Mouse (Mus musculus) neural tube, embryonic 15.5 days (tissue): ENCODE data around the gene Galk2. TPM values are rescaled to one million over a fixed set of nuclear protein-coding genes. Genes with fewer than 3 reads are reported as not detected.
A peak's percentile ranks its signal among the peaks of the same experiment; 100 is the strongest.

Experiments used
- ATAC-seq: fragments of 200-750 bp; cut with Nextera tagmentation; 2 replicates; pipeline ENCODE4 v1.8.0; 2017; ENCODE audit warnings: mild to moderate bottlenecking, moderate TSS enrichment, moderate library complexity; ENCODE audit not compliant: low FRiP score
- H3K27ac ChIP-seq: fragments of 300-500 bp; sonication (generic); replicated peaks from 2 replicates; pipeline ENCODE4 v1.5.1; 2015; ENCODE audit warnings: mild to moderate bottlenecking, inconsistent platforms
- H3K27me3 ChIP-seq: fragments of 300-500 bp; sonication (generic); replicated peaks from 2 replicates; pipeline ENCODE4 v1.6.1; 2015; ENCODE audit warnings: inconsistent platforms
- H3K36me3 ChIP-seq: fragments of 300-500 bp; sonication (generic); 2 replicates; pipeline ENCODE4 v1.6.1; 2015; ENCODE audit warnings: inconsistent platforms
- H3K4me1 ChIP-seq: fragments of 300-500 bp; sonication (generic); 2 replicates; pipeline ENCODE4 v1.6.1; 2015; ENCODE audit warnings: inconsistent platforms
- H3K4me2 ChIP-seq: fragments of 300-500 bp; sonication (generic); 2 replicates; pipeline ENCODE4 v1.6.1; 2015; ENCODE audit warnings: inconsistent platforms, mild to moderate bottlenecking, moderate library complexity
- H3K4me3 ChIP-seq: fragments of 300-500 bp; sonication (generic); replicated peaks from 2 replicates; pipeline ENCODE4 v1.5.1; 2015; ENCODE audit warnings: mild to moderate bottlenecking, inconsistent platforms
- H3K9ac ChIP-seq: fragments of 300-500 bp; sonication (generic); replicated peaks from 2 replicates; pipeline ENCODE4 v1.6.1; 2015; ENCODE audit warnings: mild to moderate bottlenecking, inconsistent platforms
- H3K9me3 ChIP-seq: fragments of 300-500 bp; sonication (generic); replicated peaks from 2 replicates; pipeline ENCODE4 v1.6.1; 2016; ENCODE audit warnings: inconsistent platforms
- WGBS: fragments of 180-500 bp; shearing (Covaris S2); methylation state at CpG from one replicate; pipeline ENCODE4 v1.1.7; 2015; ENCODE audit warnings: mixed read lengths; 5-methylcytosine and 5-hydroxymethylcytosine counted together
- polyA plus RNA-seq: library from polyadenylated mRNA; unstranded; fragments of >200 nt; fragmentation: Nextera tagmentation; extraction: Ambion mirVana; gene quantifications from 2 replicates; pipeline ENCODE4 v1.2.1, GENCODE M21; 2015

Gene Galk2
- polyA plus RNA-seq, 1 experiment from 2014 or later, result 34.1 TPM

GRCm38 (mm10) chr2:125975206-125975605 lies 116.3 kb downstream of the Galk2 start:
- ATAC-seq, result no peak
- no peaks in the 10 kb centered on the region for H3K4me1 ChIP-seq
- 93% methylated on average over 10 of the region's 10 CpGs for WGBS

GRCm38 (mm10) chr2:125975808-125976345 lies 117.0 kb downstream of the Galk2 start:
- H3K27ac ChIP-seq, result no peak overlapping the region
- 56% methylated on average over 5 of the region's 5 CpGs for WGBS
- ATAC-seq, result no peak

More at GRCm38 (mm10) chr2:125975206-125975605, 116.3 kb downstream of the Galk2 start:
- H3K36me3 ChIP-seq, result peaks cover 8% of the 10 kb centered on the region; the same call in 1 of the 2 replicates
- no peak overlapping the region for H3K27ac ChIP-seq
- H3K9ac ChIP-seq, result no peak overlapping the region
- no peak overlapping the region for H3K4me2 ChIP-seq
- no peaks in the 10 kb centered on the region for H3K27me3 ChIP-seq
- no peak overlapping the region for H3K4me3 ChIP-seq
- H3K9me3 ChIP-seq, result no peaks in the 10 kb centered on the region

GRCm38 (mm10) chr2:126002291-126002690 lies 143.4 kb downstream of the Galk2 start:
- WGBS, result 82% methylated on average over 5 of the region's 5 CpGs
- Histone ChIP-seq H3K4me2 (no peak overlapping the region), H3K36me3 (no peaks in the 10 kb centered on the region)

More at GRCm38 (mm10) chr2:125975808-125976345, 117.0 kb downstream of the Galk2 start:
- Histone ChIP-seq H3K27me3 (no peaks in the 10 kb centered on the region), H3K4me1 (no peaks in the 10 kb centered on the region), H3K4me3 (no peak overlapping the region), H3K36me3 (peaks cover 8% of the 10 kb centered on the region; the same call in 1 of the 2 replicates), H3K9ac (no peak overlapping the region), H3K9me3 (no peaks in the 10 kb centered on the region), H3K4me2 (no peak overlapping the region)

GRCm38 (mm10) chr2:126006088-126006487 lies 147.2 kb downstream of the Galk2 start:
- Histone ChIP-seq H3K27me3 (no peaks in the 10 kb centered on the region), H3K4me2 (no peak overlapping the region), H3K9ac (no peak overlapping the region), H3K9me3 (no peaks in the 10 kb centered on the region), H3K4me1 (0 out of 2 replicates have a peak, but pooled peaks cover 3% of the 10 kb centered on the region), H3K27ac (no peak overlapping the region), H3K4me3 (no peak overlapping the region), H3K36me3 (no peaks in the 10 kb centered on the region)
- 53% methylated on average over 3 of the region's 3 CpGs for WGBS
- ATAC-seq, result peak; percentile 57; the same call in 1 of the 2 replicates

More at GRCm38 (mm10) chr2:126002291-126002690, 143.4 kb downstream of the Galk2 start:
- H3K4me3 ChIP-seq, result no peak overlapping the region
- H3K27me3 ChIP-seq, result no peaks in the 10 kb centered on the region
- H3K9me3 ChIP-seq, result no peaks in the 10 kb centered on the region
- no peaks in the 10 kb centered on the region for H3K4me1 ChIP-seq
- H3K27ac ChIP-seq, result no peak overlapping the region
- no peak overlapping the region for H3K9ac ChIP-seq
- ATAC-seq, result no peak

GRCm38 (mm10) chr2:126006742-126007141 lies 147.8 kb downstream of the Galk2 start:
- Histone ChIP-seq H3K4me3 (no peak overlapping the region), H3K27me3 (no peaks in the 10 kb centered on the region), H3K9me3 (no peaks in the 10 kb centered on the region), H3K9ac (no peak overlapping the region), H3K4me2 (no peak overlapping the region), H3K4me1 (0 out of 2 replicates have a peak, but pooled peaks cover 3% of the 10 kb centered on the region), H3K27ac (no peak overlapping the region), H3K36me3 (no peaks in the 10 kb centered on the region)
- WGBS, result 51% methylated on average over 2 of the region's 2 CpGs
- ATAC-seq, result no peak

- no peaks in the 10 kb centered on the region for H3K36me3 ChIP-seq
- H3K9me3 ChIP-seq, result no peaks in the 10 kb centered on the region
- WGBS, result 58% methylated on average over 12 of the region's 12 CpGs
- no peaks in the 10 kb centered on the region for H3K27me3 ChIP-seq
- H3K4me1 ChIP-seq, result no peaks in the 10 kb centered on the region
- H3K4me2 ChIP-seq, result no peak overlapping the region
- ATAC-seq, result no peak
- H3K4me3 ChIP-seq, result no peak overlapping the region
- no peak overlapping the region for H3K27ac ChIP-seq
- no peak overlapping the region for H3K9ac ChIP-seq
Observed at GRCm38 (mm10) chr2:126014989-126015710, 156.2 kb downstream of the Galk2 start.

- WGBS, result 24% methylated on average over 3 of the region's 3 CpGs
Observed at GRCm38 (mm10) chr2:126015763-126016473, 157.0 kb downstream of the Galk2 start.

GRCm38 (mm10) chr2:126031186-126031900 lies 172.4 kb downstream of the Galk2 start:
- no peak overlapping the region for H3K4me3 ChIP-seq

More at GRCm38 (mm10) chr2:126015763-126016473, 157.0 kb downstream of the Galk2 start:
- no peaks in the 10 kb centered on the region for H3K9me3 ChIP-seq
- H3K36me3 ChIP-seq, result no peaks in the 10 kb centered on the region
- no peak for ATAC-seq
- no peak overlapping the region for H3K4me2 ChIP-seq
- H3K27ac ChIP-seq, result no peak overlapping the region
- no peaks in the 10 kb centered on the region for H3K27me3 ChIP-seq
- no peaks in the 10 kb centered on the region for H3K4me1 ChIP-seq
- H3K9ac ChIP-seq, result no peak overlapping the region
- H3K4me3 ChIP-seq, result no peak overlapping the region

GRCm38 (mm10) chr2:126033114-126033972 lies 174.4 kb downstream of the Galk2 start:
- ATAC-seq, result peak; percentile 50; the same call in 1 of the 2 replicates
- H3K4me3 ChIP-seq, result no peak overlapping the region
- peaks cover 10% of the 10 kb centered on the region; the same call in 1 of the 2 replicates for H3K4me1 ChIP-seq
- H3K27me3 ChIP-seq, result no peaks in the 10 kb centered on the region
- WGBS, result 80% methylated on average over 8 of the region's 8 CpGs
- no peaks in the 10 kb centered on the region for H3K9me3 ChIP-seq
- no peak overlapping the region for H3K4me2 ChIP-seq
- H3K27ac ChIP-seq, result no peak overlapping the region
- H3K9ac ChIP-seq, result no peak overlapping the region
- no peaks in the 10 kb centered on the region for H3K36me3 ChIP-seq

More at GRCm38 (mm10) chr2:126031186-126031900, 172.4 kb downstream of the Galk2 start:
- Histone ChIP-seq H3K4me1 (peaks cover 10% of the 10 kb centered on the region; the same call in 1 of the 2 replicates), H3K27ac (no peak overlapping the region), H3K9ac (no peak overlapping the region), H3K9me3 (no peaks in the 10 kb centered on the region), H3K27me3 (no peaks in the 10 kb centered on the region), H3K4me2 (no peak overlapping the region), H3K36me3 (no peaks in the 10 kb centered on the region)
- no peak for ATAC-seq
- 77% methylated on average over 8 of the region's 8 CpGs for whole genome bisulfite sequencing
